Mouse (Mus musculus) limb, embryonic 15.5 days (tissue): ENCODE results near the gene Txndc16. TPM values are rescaled to one million over a fixed set of nuclear protein-coding genes. Genes with fewer than 3 reads are reported as not detected.

ENCODE experiments used
- ATAC-seq: fragments of 200-750 bp; cut with Nextera tagmentation; 2 replicates; pipeline ENCODE4 v1.8.0; 2017; ENCODE audit warnings: low read depth, moderate TSS enrichment; ENCODE audit not compliant: insufficient number of reproducible peaks, low FRiP score, low TSS enrichment
- H3K27ac ChIP-seq: fragments of 300-500 bp; sonication (generic); 2 replicates; pipeline ENCODE4 v1.5.1; 2015; ENCODE audit warnings: moderate library complexity, mild to moderate bottlenecking, inconsistent platforms
- H3K27me3 ChIP-seq: fragments of 300-500 bp; sonication (generic); 2 replicates; pipeline ENCODE4 v1.6.1; 2015; ENCODE audit warnings: inconsistent platforms
- H3K36me3 ChIP-seq: fragments of 300-500 bp; sonication (generic); 2 replicates; pipeline ENCODE4 v1.6.1; 2015; ENCODE audit warnings: inconsistent platforms
- H3K4me1 ChIP-seq: fragments of 300-500 bp; sonication (generic); 2 replicates; pipeline ENCODE4 v1.6.1; 2015; ENCODE audit warnings: inconsistent platforms
- H3K4me2 ChIP-seq: fragments of 300-500 bp; sonication (generic); 2 replicates; pipeline ENCODE4 v1.6.1; 2015; ENCODE audit warnings: mild to moderate bottlenecking, inconsistent platforms
- H3K4me3 ChIP-seq: fragments of 300-500 bp; sonication (generic); 2 replicates; pipeline ENCODE4 v1.5.1; 2015; ENCODE audit warnings: mild to moderate bottlenecking, inconsistent platforms
- H3K9ac ChIP-seq: fragments of 300-500 bp; sonication (generic); 2 replicates; pipeline ENCODE4 v1.6.1; 2015; ENCODE audit warnings: inconsistent platforms
- H3K9me3 ChIP-seq: fragments of 300-500 bp; sonication (generic); 2 replicates; pipeline ENCODE4 v1.6.1; 2016; ENCODE audit warnings: inconsistent platforms
- WGBS: fragments of 180-500 bp; shearing (Covaris S2); methylation state at CpG from one replicate; pipeline ENCODE4 v1.1.7; 2015; 5-methylcytosine and 5-hydroxymethylcytosine counted together
- polyA plus RNA-seq: library from polyadenylated mRNA; unstranded; fragments of >200 nt; fragmentation: Nextera tagmentation; extraction: Ambion mirVana; gene quantifications from 2 replicates; pipeline ENCODE4 v1.2.1, GENCODE M21; 2015

Gene Txndc16
- polyA plus RNA-seq, 1 experiment from 2014 or later, result 16.1 TPM

GRCm38 (mm10) chr14:45140344-45141080, 79.6 kb downstream of the Txndc16 start:
- Histone ChIP-seq H3K27me3 (no peaks in the 10 kb centered on the region), H3K4me2 (no peak overlapping the region), H3K36me3 (no peaks in the 10 kb centered on the region), H3K9me3 (no peaks in the 10 kb centered on the region), H3K4me3 (no peak overlapping the region), H3K4me1 (no peaks in the 10 kb centered on the region), H3K9ac (no peak overlapping the region), H3K27ac (no peak overlapping the region)
- WGBS, result 74% methylated on average over 17 of the region's 17 CpGs
- no peak for ATAC-seq

- Histone ChIP-seq H3K9ac (no peak overlapping the region), H3K27ac (no peak overlapping the region), H3K4me1 (no peaks in the 10 kb centered on the region), H3K4me3 (no peak overlapping the region), H3K4me2 (no peak overlapping the region), H3K27me3 (no peaks in the 10 kb centered on the region), H3K9me3 (no peaks in the 10 kb centered on the region), H3K36me3 (no peaks in the 10 kb centered on the region)
- ATAC-seq, result no peak
- 80% methylated on average over 2 of the region's 2 CpGs for WGBS
Observed at GRCm38 (mm10) chr14:45135961-45136360, 84.2 kb downstream of the Txndc16 start.

- Histone ChIP-seq H3K4me1 (no peaks in the 10 kb centered on the region), H3K4me2 (no peak overlapping the region), H3K9me3 (no peaks in the 10 kb centered on the region), H3K27me3 (no peaks in the 10 kb centered on the region), H3K36me3 (no peaks in the 10 kb centered on the region), H3K4me3 (no peak overlapping the region), H3K9ac (no peak overlapping the region), H3K27ac (no peak overlapping the region)
- 35% methylated on average over 9 of the region's 9 CpGs for WGBS
- no peak for ATAC-seq
Observed at GRCm38 (mm10) chr14:45135560-45135959, 84.6 kb downstream of the Txndc16 start.

DNA sequence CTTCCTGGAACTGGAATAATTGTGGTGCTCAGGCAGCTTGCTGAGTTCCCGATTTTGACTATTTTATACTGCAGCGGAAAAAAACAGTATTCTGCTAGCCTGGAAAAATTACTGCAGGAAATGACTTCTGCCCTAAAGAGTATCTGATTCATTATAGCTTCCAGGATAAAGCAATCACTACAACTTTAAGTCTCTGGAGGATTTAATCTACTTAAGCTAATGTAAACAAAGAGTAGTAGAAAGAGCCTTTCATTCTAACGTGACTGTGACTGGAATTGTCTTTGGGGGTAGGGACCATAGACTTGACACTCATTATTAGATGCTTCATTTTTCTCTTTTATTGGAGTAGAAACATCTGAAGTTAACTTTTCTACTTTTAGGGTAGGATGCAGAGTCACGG, 101.8 kb downstream of the Txndc16 start:
- no peaks in the 10 kb centered on the region for H3K4me1 ChIP-seq
- H3K27ac ChIP-seq, result no peak overlapping the region
- H3K9ac ChIP-seq, result no peak overlapping the region
- H3K36me3 ChIP-seq, result no peaks in the 10 kb centered on the region
- WGBS, result 56% methylated on average over 4 of the region's 4 CpGs
- H3K4me3 ChIP-seq, result no peak overlapping the region
- no peaks in the 10 kb centered on the region for H3K27me3 ChIP-seq
- ATAC-seq, result no peak
- H3K9me3 ChIP-seq, result no peaks in the 10 kb centered on the region
- H3K4me2 ChIP-seq, result no peak overlapping the region

GRCm38 (mm10) chr14:45102201-45102600, 117.9 kb downstream of the Txndc16 start:
- Histone ChIP-seq H3K4me2 (no peak overlapping the region), H3K27ac (no peak overlapping the region), H3K9ac (no peak overlapping the region), H3K36me3 (no peaks in the 10 kb centered on the region), H3K4me1 (no peaks in the 10 kb centered on the region), H3K9me3 (no peaks in the 10 kb centered on the region), H3K4me3 (no peak overlapping the region), H3K27me3 (no peaks in the 10 kb centered on the region)
- ATAC-seq, result no peak
- 86% methylated on average over 8 of the region's 8 CpGs for WGBS

GRCm38 (mm10) chr14:45092327-45092726, 127.8 kb downstream of the Txndc16 start:
- Histone ChIP-seq H3K4me3 (no peak overlapping the region), H3K4me1 (no peaks in the 10 kb centered on the region), H3K4me2 (no peak overlapping the region), H3K9me3 (no peaks in the 10 kb centered on the region), H3K9ac (no peak overlapping the region), H3K27ac (no peak overlapping the region), H3K27me3 (no peaks in the 10 kb centered on the region), H3K36me3 (no peaks in the 10 kb centered on the region)
- ATAC-seq, result no peak
- 81% methylated on average over 3 of the region's 3 CpGs for WGBS

GRCm38 (mm10) chr14:45090011-45090410, 130.1 kb downstream of the Txndc16 start:
- Histone ChIP-seq H3K27me3 (no peaks in the 10 kb centered on the region), H3K36me3 (no peaks in the 10 kb centered on the region), H3K27ac (no peak overlapping the region), H3K9ac (no peak overlapping the region), H3K4me1 (no peaks in the 10 kb centered on the region), H3K4me3 (no peak overlapping the region), H3K9me3 (no peaks in the 10 kb centered on the region), H3K4me2 (no peak overlapping the region)
- 70% methylated on average over 4 of the region's 4 CpGs for WGBS
- ATAC-seq, result no peak

DNA sequence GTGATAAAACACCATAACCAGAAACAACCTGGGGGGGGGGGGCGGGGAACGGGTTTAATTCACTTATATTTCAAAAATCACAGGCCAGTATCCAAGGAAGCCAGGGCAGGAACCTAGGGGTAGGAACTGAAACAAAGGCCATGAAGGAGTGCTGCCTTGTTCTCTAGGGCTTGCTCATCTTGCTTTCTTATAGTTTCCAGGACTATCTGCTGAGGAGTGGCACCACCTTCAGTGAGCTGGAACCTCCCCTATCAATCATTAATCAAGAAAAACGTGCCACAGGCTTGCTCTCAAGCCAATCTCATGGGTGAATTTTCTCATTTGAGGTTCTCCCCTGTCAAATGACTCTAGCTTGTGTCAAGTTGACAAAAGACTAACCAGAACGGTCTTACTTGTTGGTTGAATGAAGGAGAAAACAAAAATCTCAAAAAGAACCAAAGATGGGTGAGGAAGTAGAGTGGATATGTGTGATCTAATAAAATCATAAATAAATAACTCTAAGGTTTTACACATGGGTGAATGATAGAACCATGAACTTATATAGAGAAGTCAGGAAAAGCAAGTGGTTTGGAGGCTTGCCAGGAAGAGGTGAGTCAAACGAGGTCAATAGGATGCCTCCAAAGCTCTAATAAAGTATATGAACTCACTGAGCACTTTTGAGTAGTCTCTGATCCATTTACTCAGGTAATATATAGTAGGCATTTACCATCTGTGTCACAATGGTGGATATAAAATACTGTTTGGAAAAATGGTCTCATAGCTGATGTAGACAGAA, 134.3 kb downstream of the Txndc16 start:
- Histone ChIP-seq H3K36me3 (no peaks in the 10 kb centered on the region), H3K4me1 (no peaks in the 10 kb centered on the region), H3K4me2 (no peak overlapping the region), H3K27me3 (no peaks in the 10 kb centered on the region), H3K4me3 (no peak overlapping the region), H3K27ac (no peak overlapping the region), H3K9ac (no peak overlapping the region), H3K9me3 (no peaks in the 10 kb centered on the region)
- no peak for ATAC-seq
- 75% methylated on average over 5 of the region's 5 CpGs for WGBS

GRCm38 (mm10) chr14:45084656-45085280, 135.4 kb downstream of the Txndc16 start:
- no peak overlapping the region for H3K9ac ChIP-seq
- no peaks in the 10 kb centered on the region for H3K27me3 ChIP-seq
- H3K4me2 ChIP-seq, result no peak overlapping the region
- ATAC-seq, result no peak
- 87% methylated on average over 5 of the region's 5 CpGs for WGBS
- no peak overlapping the region for H3K27ac ChIP-seq
- no peaks in the 10 kb centered on the region for H3K36me3 ChIP-seq
- no peaks in the 10 kb centered on the region for H3K4me1 ChIP-seq
- no peaks in the 10 kb centered on the region for H3K9me3 ChIP-seq
- H3K4me3 ChIP-seq, result no peak overlapping the region

DNA sequence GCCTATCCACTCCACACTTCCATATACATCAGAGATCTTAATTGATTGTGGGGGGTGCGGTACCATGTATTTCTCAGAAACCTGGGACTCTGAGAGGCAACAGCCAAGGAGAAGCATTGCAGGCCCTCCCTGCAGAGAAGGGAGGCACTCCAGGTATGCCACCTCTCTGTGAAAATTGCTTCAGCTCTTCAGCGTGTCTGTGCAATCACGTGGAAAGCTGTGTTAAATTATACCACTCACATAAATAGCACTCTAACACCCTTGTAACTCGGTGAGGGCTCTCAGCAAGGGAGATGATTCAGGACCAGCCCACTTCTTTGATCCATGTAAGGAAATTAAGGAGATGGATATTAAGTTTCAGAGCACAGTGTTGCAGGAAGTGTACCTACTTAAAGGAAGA, 136.6 kb downstream of the Txndc16 start:
- Histone ChIP-seq H3K9me3 (no peaks in the 10 kb centered on the region), H3K4me1 (no peaks in the 10 kb centered on the region)

More for the DNA sequence above, 136.6 kb downstream of the Txndc16 start:
- no peak overlapping the region for H3K4me3 ChIP-seq
- no peak for ATAC-seq
- no peak overlapping the region for H3K27ac ChIP-seq
- WGBS, result 23% methylated on average over 4 of the region's 4 CpGs
- H3K4me2 ChIP-seq, result no peak overlapping the region
- H3K27me3 ChIP-seq, result no peaks in the 10 kb centered on the region
- no peaks in the 10 kb centered on the region for H3K36me3 ChIP-seq
- H3K9ac ChIP-seq, result no peak overlapping the region
